Mouse (Mus musculus): ENCODE measurements around the gene Ppp1r15a.

- TF ChIP-seq MAX (IDR thresholded peaks at IDR 0.05): no peak
- TF ChIP-seq CTCF (IDR thresholded peaks at IDR 0.05; ENCODE audit: control insufficient read depth, insufficient read depth, insufficient read length): no peak
- no peak for TF ChIP-seq MYOG (IDR thresholded peaks at IDR 0.05; ENCODE audit: control insufficient read depth, extremely low read depth, insufficient read length)
- no peak for TF ChIP-seq USF1 (IDR thresholded peaks at IDR 0.05; ENCODE audit: low read depth)
- no peak for TF ChIP-seq CEBPB (IDR thresholded peaks at IDR 0.05; ENCODE audit: low read depth)
Observed at GRCm38 (mm10) chr7:45530643-45531042, 4.6 kb upstream of the Ppp1r15a start.

All from C2C12 (cell line).